Mouse (Mus musculus) ZHBTc4 (cell line): Measurements from ENCODE around the gene Prkrip1.
"Not testable (repeated sequence)": the region's sequence is repeated elsewhere in the genome, so short reads cannot be mapped to it uniquely, and the experiment has no call there.

Experiments used
- DNase-seq: peaks from one replicate; pipeline ENCODE4 v3.0.0-alpha.2; 2011; ENCODE audit warnings: low read depth, low spot score

Gene Prkrip1

GRCm38 (mm10) chr5:136211341-136212102 lies 12.8 kb upstream of the Prkrip1 start:
- not testable (repeated sequence) for DNase-seq

GRCm38 (mm10) chr5:136210549-136210948 lies 11.8 kb upstream of the Prkrip1 start:
- no peak for DNase-seq

GRCm38 (mm10) chr5:136201832-136202231 lies 3.1 kb upstream of the Prkrip1 start:
- DNase-seq, result peak; percentile 83

GRCm38 (mm10) chr5:136199526-136199925 lies 763 bp upstream of the Prkrip1 start:
- peak; percentile 26 for DNase-seq

GRCm38 (mm10) chr5:136191870-136192269 lies 6.9 kb downstream of the Prkrip1 start:
- DNase-seq, result peak; percentile 48

GRCm38 (mm10) chr5:136186723-136187122 lies 12.0 kb downstream of the Prkrip1 start:
- peak; percentile 64 for DNase-seq

GRCm38 (mm10) chr5:136183766-136184165 lies 15.0 kb downstream of the Prkrip1 start:
- DNase-seq, result no peak

GRCm38 (mm10) chr5:136182830-136183229 lies 15.9 kb downstream of the Prkrip1 start:
- no peak for DNase-seq

- DNase-seq, result no peak
Observed at GRCm38 (mm10) chr5:136182049-136182448, 16.7 kb downstream of the Prkrip1 start.

GRCm38 (mm10) chr5:136181197-136181596 lies 17.6 kb downstream of the Prkrip1 start:
- no peak for DNase-seq

- DNase-seq, result peak; percentile 69
Observed at GRCm38 (mm10) chr5:136179594-136179993, 19.2 kb downstream of the Prkrip1 start.

GRCm38 (mm10) chr5:136173606-136174463 lies 24.9 kb downstream of the Prkrip1 start:
- DNase-seq, result peak; percentile 30

- DNase-seq, result no peak
Observed at GRCm38 (mm10) chr5:136172939-136173338, 25.8 kb downstream of the Prkrip1 start.

GRCm38 (mm10) chr5:136171363-136172341 lies 27.1 kb downstream of the Prkrip1 start:
- DNase-seq, result peak; percentile 19

GRCm38 (mm10) chr5:136170512-136171362 lies 28.0 kb downstream of the Prkrip1 start, which contains the start of gene Orai2:
TSS of gene Orai2 (minus strand) at chr5:136170713.
- DNase-seq, result peak; percentile 66

GRCm38 (mm10) chr5:136169626-136170511 lies 28.9 kb downstream of the Prkrip1 start:
- peak; percentile 20 for DNase-seq

GRCm38 (mm10) chr5:136168071-136168470 lies 30.7 kb downstream of the Prkrip1 start:
- DNase-seq, result peak; percentile 58

GRCm38 (mm10) chr5:136167296-136167695 lies 31.5 kb downstream of the Prkrip1 start:
- DNase-seq, result no peak

GRCm38 (mm10) chr5:136165246-136165645 lies 33.5 kb downstream of the Prkrip1 start:
- DNase-seq, result no peak
